Mouse (Mus musculus) A20 (cell line): Measurements from ENCODE around the gene Apbb2.

Experiments used
- DNase-seq: peaks from one replicate; pipeline ENCODE4 v3.0.0-alpha.2; 2011; ENCODE audit warnings: low read depth, low spot score

Gene Apbb2

GRCm38 (mm10) chr5:66384806-66385446 is 233.7 kb downstream of the Apbb2 start:
- no peak for DNase-seq

- no peak for DNase-seq
Measured at GRCm38 (mm10) chr5:66384114-66384513, 234.5 kb downstream of the Apbb2 start.

GRCm38 (mm10) chr5:66382111-66382510 is 236.5 kb downstream of the Apbb2 start:
- no peak for DNase-seq

GRCm38 (mm10) chr5:66378968-66379367 is 239.6 kb downstream of the Apbb2 start:
- DNase-seq: no peak

GRCm38 (mm10) chr5:66376589-66377270 is 241.9 kb downstream of the Apbb2 start:
- no peak for DNase-seq

GRCm38 (mm10) chr5:66374413-66374812 is 244.2 kb downstream of the Apbb2 start:
- no peak for DNase-seq

- no peak for DNase-seq
Measured at GRCm38 (mm10) chr5:66373515-66374164, 244.9 kb downstream of the Apbb2 start.

GRCm38 (mm10) chr5:66371131-66371530 is 247.5 kb downstream of the Apbb2 start:
- DNase-seq: no peak

- DNase-seq: peak; percentile 56
Measured at GRCm38 (mm10) chr5:66368966-66369365, 249.6 kb downstream of the Apbb2 start.

GRCm38 (mm10) chr5:66367641-66368040 is 250.9 kb downstream of the Apbb2 start:
- no peak for DNase-seq

GRCm38 (mm10) chr5:66363274-66364261 is 255.0 kb downstream of the Apbb2 start:
- DNase-seq: peak; percentile 6

- DNase-seq: no peak
Measured at GRCm38 (mm10) chr5:66360739-66361138, 257.8 kb downstream of the Apbb2 start.

GRCm38 (mm10) chr5:66359742-66360423 is 258.7 kb downstream of the Apbb2 start:
- DNase-seq: no peak

- no peak for DNase-seq
Measured at GRCm38 (mm10) chr5:66355147-66355546, 263.4 kb downstream of the Apbb2 start.

- DNase-seq: no peak
Measured at GRCm38 (mm10) chr5:66353876-66354275, 264.7 kb downstream of the Apbb2 start.

GRCm38 (mm10) chr5:66351836-66352390 is 266.7 kb downstream of the Apbb2 start:
- no peak for DNase-seq

GRCm38 (mm10) chr5:66351064-66351463 is 267.5 kb downstream of the Apbb2 start:
- no peak for DNase-seq

- DNase-seq: no peak
Measured at GRCm38 (mm10) chr5:66350611-66351010, 268.0 kb downstream of the Apbb2 start.

GRCm38 (mm10) chr5:66348421-66348820 is 270.2 kb downstream of the Apbb2 start:
- DNase-seq: no peak

GRCm38 (mm10) chr5:66346756-66347155 is 271.8 kb downstream of the Apbb2 start:
- no peak for DNase-seq

- no peak for DNase-seq
Measured at GRCm38 (mm10) chr5:66345140-66345539, 273.4 kb downstream of the Apbb2 start.
